Mouse (Mus musculus) embryonic facial prominence, embryonic 11.5 days (tissue): ENCODE data around the gene Tgfb2. TPM values are rescaled to one million over a fixed set of nuclear protein-coding genes. Genes with fewer than 3 reads are reported as not detected.

Experiments
- ATAC-seq: fragments of 200-750 bp; cut with Nextera tagmentation; replicated peaks from 2 replicates; pipeline ENCODE4 v1.8.0; 2017; ENCODE audit warnings: low read depth; ENCODE audit not compliant: insufficient number of reproducible peaks, low FRiP score, low TSS enrichment
- DNase-seq: peaks from one replicate; pipeline ENCODE4 v3.0.0-alpha.2; 2015; ENCODE audit warnings: low spot score
- H3K27ac ChIP-seq: fragments of 300-500 bp; sonication (generic); replicated peaks from 2 replicates; pipeline ENCODE4 v1.5.1; 2014; ENCODE audit warnings: mild to moderate bottlenecking, low read depth, low read length, control low read depth
- H3K27me3 ChIP-seq: fragments of 300-500 bp; sonication (generic); 2 replicates; pipeline ENCODE4 v1.6.1; 2014; ENCODE audit warnings: mild to moderate bottlenecking, low read length, moderate library complexity, mixed read lengths; ENCODE audit not compliant: control insufficient read depth, insufficient read depth
- H3K36me3 ChIP-seq: fragments of 300-500 bp; sonication (generic); replicated peaks from 2 replicates; pipeline ENCODE4 v1.6.1; 2014; ENCODE audit warnings: low read depth, mild to moderate bottlenecking, low read length, moderate library complexity, mixed read lengths; ENCODE audit not compliant: control insufficient read depth, insufficient read depth
- H3K4me1 ChIP-seq: fragments of 300-500 bp; sonication (generic); 2 replicates; pipeline ENCODE4 v1.6.1; 2014; ENCODE audit warnings: low read length, mixed read lengths; ENCODE audit not compliant: control insufficient read depth, insufficient read depth
- H3K4me2 ChIP-seq: fragments of 300-500 bp; sonication (generic); 2 replicates; pipeline ENCODE4 v1.6.1; 2014; ENCODE audit warnings: low read depth, mild to moderate bottlenecking, control low read depth, low read length, moderate library complexity
- H3K4me3 ChIP-seq: fragments of 300-500 bp; sonication (generic); 2 replicates; pipeline ENCODE4 v1.5.1; 2014; ENCODE audit warnings: low read depth, low read length, control low read depth
- H3K9ac ChIP-seq: fragments of 300-500 bp; sonication (generic); replicated peaks from 2 replicates; pipeline ENCODE4 v1.6.1; 2014; ENCODE audit warnings: mild to moderate bottlenecking, control low read depth, low read length
- H3K9me3 ChIP-seq: fragments of 300-500 bp; sonication (generic); replicated peaks from 2 replicates; pipeline ENCODE4 v1.6.1; 2016; ENCODE audit warnings: mild to moderate bottlenecking, low read length, inconsistent platforms, mixed read lengths; ENCODE audit not compliant: control insufficient read depth
- WGBS: fragments of 180-500 bp; shearing (Covaris S2); extraction: QIAGEN DNeasy Blood & Tissue Kit; methylation state at CpG from one replicate; pipeline ENCODE4 v1.1.7; 2014; 5-methylcytosine and 5-hydroxymethylcytosine counted together
- polyA plus RNA-seq: library from polyadenylated mRNA; unstranded; fragments of >200 nt; fragmentation: Nextera tagmentation; extraction: Ambion mirVana; gene quantifications from 2 replicates; pipeline ENCODE4 v1.2.1, GENCODE M21; 2014

Gene Tgfb2
- polyA plus RNA-seq, 1 experiment from 2014 or later = 38.5 TPM

- DNase-seq (no peak), ATAC-seq (no peak)
- 90% methylated on average over 16 of the region's 16 CpGs for WGBS
- no peaks in the 10 kb centered on the region for H3K9me3 ChIP-seq
- no peak overlapping the region for H3K4me3 ChIP-seq
- no peaks in the 10 kb centered on the region for H3K27me3 ChIP-seq
- H3K36me3 ChIP-seq = no peaks in the 10 kb centered on the region
- no peak overlapping the region for H3K9ac ChIP-seq
- no peaks in the 10 kb centered on the region for H3K4me1 ChIP-seq
- H3K27ac ChIP-seq = no peak overlapping the region
- H3K4me2 ChIP-seq = no peak overlapping the region
Measured at GRCm38 (mm10) chr1:186657559-186658219, 48.1 kb downstream of the Tgfb2 start.

GRCm38 (mm10) chr1:186656732-186657329, 49.0 kb downstream of the Tgfb2 start:
- Histone ChIP-seq H3K27me3 (no peaks in the 10 kb centered on the region), H3K9ac (no peak overlapping the region), H3K4me3 (no peak overlapping the region), H3K4me2 (no peak overlapping the region), H3K4me1 (no peaks in the 10 kb centered on the region), H3K27ac (no peak overlapping the region), H3K36me3 (no peaks in the 10 kb centered on the region), H3K9me3 (no peaks in the 10 kb centered on the region)
- DNase-seq = no peak
- ATAC-seq = no peak
- 93% methylated on average over 5 of the region's 5 CpGs for WGBS

- DNase-seq (no peak), ATAC-seq (no peak)
- Histone ChIP-seq H3K27ac (no peak overlapping the region), H3K9me3 (no peaks in the 10 kb centered on the region), H3K4me1 (no peaks in the 10 kb centered on the region), H3K4me2 (no peak overlapping the region), H3K4me3 (no peak overlapping the region), H3K9ac (no peak overlapping the region), H3K36me3 (no peaks in the 10 kb centered on the region), H3K27me3 (no peaks in the 10 kb centered on the region)
- WGBS = 46% methylated on average over 1 of the region's 1 CpGs
Measured at GRCm38 (mm10) chr1:186656201-186656600, 49.6 kb downstream of the Tgfb2 start.

- Histone ChIP-seq H3K27me3 (no peaks in the 10 kb centered on the region), H3K9ac (no peak overlapping the region), H3K4me1 (no peaks in the 10 kb centered on the region), H3K9me3 (no peaks in the 10 kb centered on the region), H3K4me2 (no peak overlapping the region), H3K27ac (no peak overlapping the region), H3K36me3 (no peaks in the 10 kb centered on the region), H3K4me3 (no peak overlapping the region)
- WGBS = 56% methylated on average over 4 of the region's 4 CpGs
- DNase-seq (no peak), ATAC-seq (no peak)
Measured at GRCm38 (mm10) chr1:186655096-186655495, 50.7 kb downstream of the Tgfb2 start.

GRCm38 (mm10) chr1:186652208-186652607, 53.6 kb downstream of the Tgfb2 start:
- ATAC-seq (no peak), DNase-seq (no peak)
- WGBS = 77% methylated on average over 8 of the region's 8 CpGs
- Histone ChIP-seq H3K27me3 (no peaks in the 10 kb centered on the region), H3K27ac (no peak overlapping the region), H3K9ac (no peak overlapping the region), H3K4me2 (no peak overlapping the region), H3K4me3 (no peak overlapping the region), H3K4me1 (no peaks in the 10 kb centered on the region), H3K9me3 (no peaks in the 10 kb centered on the region), H3K36me3 (no peaks in the 10 kb centered on the region)

GRCm38 (mm10) chr1:186650011-186650410, 55.8 kb downstream of the Tgfb2 start:
- Histone ChIP-seq H3K9me3 (no peaks in the 10 kb centered on the region), H3K4me2 (no peak overlapping the region), H3K27ac (no peak overlapping the region), H3K4me3 (no peak overlapping the region), H3K4me1 (no peaks in the 10 kb centered on the region), H3K27me3 (no peaks in the 10 kb centered on the region), H3K9ac (no peak overlapping the region), H3K36me3 (no peaks in the 10 kb centered on the region)
- DNase-seq (no peak), ATAC-seq (no peak)
- WGBS = 70% methylated on average over 4 of the region's 4 CpGs

GRCm38 (mm10) chr1:186637304-186638213, 68.2 kb downstream of the Tgfb2 start:
- H3K4me2 ChIP-seq = no peak overlapping the region
- no peaks in the 10 kb centered on the region for H3K9me3 ChIP-seq
- H3K36me3 ChIP-seq = no peaks in the 10 kb centered on the region
- DNase-seq (no peak), ATAC-seq (no peak)
- H3K9ac ChIP-seq = no peak overlapping the region
- no peaks in the 10 kb centered on the region for H3K4me1 ChIP-seq
- 81% methylated on average over 12 of the region's 12 CpGs for WGBS
- H3K27ac ChIP-seq = no peak overlapping the region
- no peak overlapping the region for H3K4me3 ChIP-seq
- H3K27me3 ChIP-seq = no peaks in the 10 kb centered on the region

GRCm38 (mm10) chr1:186635045-186635444, 70.7 kb downstream of the Tgfb2 start:
- ATAC-seq (no peak), DNase-seq (no peak)
- Histone ChIP-seq H3K4me1 (no peaks in the 10 kb centered on the region), H3K9ac (no peak overlapping the region), H3K4me2 (no peak overlapping the region), H3K36me3 (no peaks in the 10 kb centered on the region), H3K4me3 (no peak overlapping the region), H3K27me3 (no peaks in the 10 kb centered on the region), H3K27ac (no peak overlapping the region), H3K9me3 (no peaks in the 10 kb centered on the region)
- 82% methylated on average over 7 of the region's 7 CpGs for WGBS
